9 mouse cellular contexts compared by ENCODE assay signal in genomic region chr13:48877805-48878204, GRCm38 (mm10). TPM values are rescaled to one million over a fixed set of nuclear protein-coding genes. Genes with fewer than 3 reads are reported as not detected.
DNase-seq lines count a peak whose midpoint lies in the region; ATAC-seq lines count a peak whose summit lies in the region.
"Had no signal": no experiment of that assay in that cellular context is flagged by ENCODE, and none has a peak within 500 bp of the region (broad histone marks: within the 10 kb centered on the region; RNA-seq: fewer than 3 reads in every experiment).

No protein-coding gene starts in this region.

- H3K36me3 ChIP-seq in heart, embryonic 13.5 days: peaks cover 41% of the 10 kb centered on the region
- H3K36me3 ChIP-seq in hindbrain, embryonic 15.5 days: peaks cover 19% of the 10 kb centered on the region
- H3K36me3 ChIP-seq in midbrain, embryonic 11.5 days (ENCODE audit: control insufficient read depth, insufficient read depth, low read length): peaks cover 4% of the 10 kb centered on the region; the same call in 1 of the 2 replicates

- H3K9ac ChIP-seq in heart, embryonic 13.5 days: peak overlapping the region; percentile 89
- H3K9ac ChIP-seq in hindbrain, embryonic 15.5 days: peak overlapping the region; percentile 71
- peak overlapping the region; percentile 81 for H3K9ac ChIP-seq in midbrain, embryonic 11.5 days (ENCODE audit: low read length)

- no peak for ATAC-seq in heart, embryonic 13.5 days (ENCODE audit: extremely low read depth, insufficient number of reproducible peaks, low FRiP score, low TSS enrichment)
- no peak for ATAC-seq in hindbrain, embryonic 15.5 days (ENCODE audit: low FRiP score, low read depth)
- no peak for ATAC-seq in midbrain, embryonic 11.5 days (ENCODE audit: low FRiP score)

- peaks cover 35% of the 10 kb centered on the region for H3K4me1 ChIP-seq in heart, embryonic 13.5 days
- H3K4me1 ChIP-seq in brown adipose tissue, adult 24 weeks (ENCODE audit: control insufficient read depth, insufficient read depth, insufficient read length, low read length): 0 out of 2 replicates have a peak, but pooled peaks cover 2% of the 10 kb centered on the region
- H3K4me1 ChIP-seq in hindbrain, embryonic 15.5 days (replicated peaks): peaks cover 11% of the 10 kb centered on the region
- peaks cover 8% of the 10 kb centered on the region for H3K4me1 ChIP-seq in midbrain, embryonic 11.5 days (ENCODE audit: control insufficient read depth, insufficient read depth, low read length)

- H3K27ac ChIP-seq in heart, embryonic 13.5 days (replicated peaks): peak overlapping the region; percentile 90
- peak overlapping the region; percentile 88 for H3K27ac ChIP-seq in brown adipose tissue, adult 24 weeks (replicated peaks; ENCODE audit: low read depth, low read length)
- peak overlapping the region; percentile 90 for H3K27ac ChIP-seq in hindbrain, embryonic 15.5 days (replicated peaks)
- H3K27ac ChIP-seq in midbrain, embryonic 11.5 days (ENCODE audit: low read depth, low read length): peak overlapping the region; percentile 78

- intact Hi-C loops in heart, postnatal 14 days (cut with DNase I): no loop called here
- intact Hi-C loops in gastrocnemius, postnatal 36 days (cut with DNase I): loop anchor here (5.0 kb wide), 1 partner anchor 89 kb away; the partner anchor contains the start of gene Fam120a

- no peaks in the 10 kb centered on the region for H3K27me3 ChIP-seq in heart, embryonic 13.5 days (replicated peaks)
- H3K27me3 ChIP-seq in hindbrain, embryonic 15.5 days: no peaks in the 10 kb centered on the region
- no peaks in the 10 kb centered on the region for H3K27me3 ChIP-seq in midbrain, embryonic 11.5 days (ENCODE audit: control insufficient read depth, insufficient read depth, low read length)
- H3K27me3 ChIP-seq: Patski had no signal

- no peaks in the 10 kb centered on the region for H3K9me3 ChIP-seq in heart, embryonic 13.5 days
- H3K9me3 ChIP-seq in hindbrain, embryonic 15.5 days: no peaks in the 10 kb centered on the region
- no peaks in the 10 kb centered on the region for H3K9me3 ChIP-seq in midbrain, embryonic 11.5 days (ENCODE audit: control insufficient read depth, low read length)

- peak overlapping the region; percentile 52 for H3K4me3 ChIP-seq in heart, embryonic 13.5 days
- H3K4me3 ChIP-seq in brown adipose tissue, adult 24 weeks (ENCODE audit: insufficient read depth, low read depth, low read length): peak overlapping the region; percentile 69; the same call in 1 of the 2 replicates
- peak overlapping the region; percentile 46 for H3K4me3 ChIP-seq in hindbrain, embryonic 15.5 days
- no peak overlapping the region; the same call in 1 of the 2 replicates for H3K4me3 ChIP-seq in midbrain, embryonic 11.5 days (ENCODE audit: low read depth, low read length)

- H3K4me2 ChIP-seq in heart, embryonic 13.5 days: peak overlapping the region; percentile 80
- H3K4me2 ChIP-seq in hindbrain, embryonic 15.5 days: peak overlapping the region; percentile 80
- peak overlapping the region; percentile 57 for H3K4me2 ChIP-seq in midbrain, embryonic 11.5 days

- DNase-seq in heart, postnatal 14 days: no peak
- no peak for DNase-seq in midbrain, embryonic 11.5 days (ENCODE audit: low spot score, missing footprints)
- no peak for DNase-seq in gastrocnemius, postnatal 36 days
- DNase-seq in embryo, embryonic 10 days (ENCODE audit: low spot score): no peak
- DNase-seq in gastrocnemius, adult 8-10 months (ENCODE audit: low spot score in 2 of 2): no peak

RNA-seq across cellular contexts. Expression of gene Phf2, which starts 6.9 kb away (rescaled TPM):
- 3.6 and 4.3 TPM in 2 replicates for polyA plus RNA-seq in heart, embryonic 13.5 days (2015; fragmentation: Nextera tagmentation; extraction: Ambion mirVana)
- total RNA-seq in heart, postnatal 14 days (2021): 10 to 100 TPM; 27.0 to 30.1 TPM
- polyA plus RNA-seq in brown adipose tissue, adult 24 weeks (2012; ENCODE audit: insufficient read depth, insufficient read length, missing spikeins): 15.4 and 15.7 TPM in 2 replicates
- polyA plus RNA-seq in hindbrain, embryonic 15.5 days (2015; fragmentation: Nextera tagmentation; extraction: Ambion mirVana): 8.2 and 8.5 TPM in 2 replicates
- polyA plus RNA-seq in midbrain, embryonic 11.5 days (2014; fragmentation: Nextera tagmentation; extraction: Ambion mirVana): 9.8 and 10.7 TPM in 2 replicates
- total RNA-seq in gastrocnemius, postnatal 36 days (2021): 10 to 100 TPM; 23.7 to 28.5 TPM
- total RNA-seq in gastrocnemius, adult 8-10 months (2022): 10 to 100 TPM; 32.5 to 39.7 (median 36.2) TPM
